Mouse (Mus musculus): ENCODE data around the gene Samd4b. TPM values are rescaled to one million over a fixed set of nuclear protein-coding genes. Genes with fewer than 3 reads are reported as not detected.
"Not testable (repeated sequence)": the region's sequence is repeated elsewhere in the genome, so short reads cannot be mapped to it uniquely, and the experiment has no call there.

The Samd4b gene
- polyA plus RNA-seq, 1 experiment = 11.4 TPM

- no peaks in the 10 kb centered on the region for H3K27me3 ChIP-seq (ENCODE audit: control insufficient read depth)
- no peak for TF ChIP-seq GATA1 (IDR thresholded peaks at IDR 0.05; ENCODE audit: low read length)
- no peak for TF ChIP-seq TAL1 (IDR thresholded peaks at IDR 0.05; ENCODE audit: low read length)
These were observed 21.3 kb upstream of the Samd4b start for GRCm38 (mm10) chr7:28619098-28619715.

GRCm38 (mm10) chr7:28605951-28606350, 8.0 kb upstream of the Samd4b start:
- TF ChIP-seq GATA1 (IDR thresholded peaks at IDR 0.05; ENCODE audit: low read length) (no peak), TAL1 (IDR thresholded peaks at IDR 0.05; ENCODE audit: low read length) (no peak)

More at GRCm38 (mm10) chr7:28619098-28619715, 21.3 kb upstream of the Samd4b start:
- no peaks in the 10 kb centered on the region for H3K4me1 ChIP-seq (ENCODE audit: control insufficient read depth)
- no peaks in the 10 kb centered on the region for H3K9me3 ChIP-seq (ENCODE audit: control insufficient read depth, low read length)
- no peak overlapping the region for H3K4me3 ChIP-seq (replicated peaks)
- H3K36me3 ChIP-seq (ENCODE audit: control insufficient read depth) = no peaks in the 10 kb centered on the region

GRCm38 (mm10) chr7:28603788-28604187, 5.8 kb upstream of the Samd4b start:
- H3K9me3 ChIP-seq (ENCODE audit: control insufficient read depth, low read length); H3K4me3 ChIP-seq (replicated peaks); H3K36me3 ChIP-seq (ENCODE audit: control insufficient read depth); H3K27me3 ChIP-seq (ENCODE audit: control insufficient read depth); H3K4me1 ChIP-seq (ENCODE audit: control insufficient read depth): not testable (repeated sequence)

More at GRCm38 (mm10) chr7:28605951-28606350, 8.0 kb upstream of the Samd4b start:
- Histone ChIP-seq H3K9me3 (ENCODE audit: control insufficient read depth, low read length) (no peaks in the 10 kb centered on the region), H3K4me1 (ENCODE audit: control insufficient read depth) (peaks cover 2% of the 10 kb centered on the region), H3K4me3 (replicated peaks) (no peak overlapping the region), H3K27me3 (ENCODE audit: control insufficient read depth) (no peaks in the 10 kb centered on the region), H3K36me3 (ENCODE audit: control insufficient read depth) (no peaks in the 10 kb centered on the region)

GRCm38 (mm10) chr7:28603136-28603535, 5.2 kb upstream of the Samd4b start:
- Histone ChIP-seq H3K9me3 (ENCODE audit: control insufficient read depth, low read length) (no peaks in the 10 kb centered on the region), H3K4me1 (ENCODE audit: control insufficient read depth) (peaks cover 14% of the 10 kb centered on the region), H3K27me3 (ENCODE audit: control insufficient read depth) (no peaks in the 10 kb centered on the region), H3K36me3 (ENCODE audit: control insufficient read depth) (no peaks in the 10 kb centered on the region), H3K4me3 (replicated peaks) (no peak overlapping the region)
- TF ChIP-seq GATA1 (IDR thresholded peaks at IDR 0.05; ENCODE audit: low read length) = no peak
- no peak for TF ChIP-seq TAL1 (IDR thresholded peaks at IDR 0.05; ENCODE audit: low read length)

GRCm38 (mm10) chr7:28601668-28602067, 3.7 kb upstream of the Samd4b start:
- Histone ChIP-seq H3K4me1 (ENCODE audit: control insufficient read depth) (peaks cover 23% of the 10 kb centered on the region), H3K4me3 (replicated peaks) (no peak overlapping the region), H3K9me3 (ENCODE audit: control insufficient read depth, low read length) (no peaks in the 10 kb centered on the region), H3K27me3 (ENCODE audit: control insufficient read depth) (no peaks in the 10 kb centered on the region), H3K36me3 (ENCODE audit: control insufficient read depth) (no peaks in the 10 kb centered on the region)
- no peak for TF ChIP-seq GATA1 (IDR thresholded peaks at IDR 0.05; ENCODE audit: low read length)
- no peak for TF ChIP-seq TAL1 (IDR thresholded peaks at IDR 0.05; ENCODE audit: low read length)

- H3K27me3 ChIP-seq (ENCODE audit: control insufficient read depth) = no peaks in the 10 kb centered on the region
- H3K4me1 ChIP-seq (ENCODE audit: control insufficient read depth) = peaks cover 29% of the 10 kb centered on the region
- peaks cover 5% of the 10 kb centered on the region for H3K36me3 ChIP-seq (ENCODE audit: control insufficient read depth)
- TF ChIP-seq TAL1 (IDR thresholded peaks at IDR 0.05; ENCODE audit: low read length) = no peak
- no peaks in the 10 kb centered on the region for H3K9me3 ChIP-seq (ENCODE audit: control insufficient read depth, low read length)
- no peak overlapping the region for H3K4me3 ChIP-seq (replicated peaks)
These were observed 3.1 kb upstream of the Samd4b start for GRCm38 (mm10) chr7:28601029-28601428.

GRCm38 (mm10) chr7:28598951-28599350, 1.0 kb upstream of the Samd4b start:
- Histone ChIP-seq H3K36me3 (ENCODE audit: control insufficient read depth) (peaks cover 26% of the 10 kb centered on the region), H3K27me3 (ENCODE audit: control insufficient read depth) (no peaks in the 10 kb centered on the region), H3K4me3 (replicated peaks) (no peak overlapping the region), H3K4me1 (ENCODE audit: control insufficient read depth) (peaks cover 49% of the 10 kb centered on the region), H3K9me3 (ENCODE audit: control insufficient read depth, low read length) (no peaks in the 10 kb centered on the region)
- TF ChIP-seq TAL1 (IDR thresholded peaks at IDR 0.05; ENCODE audit: low read length) (no peak), GATA1 (IDR thresholded peaks at IDR 0.05; ENCODE audit: low read length) (no peak)

GRCm38 (mm10) chr7:28597277-28597570, 720 bp downstream of the Samd4b start:
- peaks cover 67% of the 10 kb centered on the region for H3K4me1 ChIP-seq (ENCODE audit: control insufficient read depth)

GRCm38 (mm10) chr7:28596436-28597276, 1.3 kb downstream of the Samd4b start:
- no peaks in the 10 kb centered on the region for H3K9me3 ChIP-seq (ENCODE audit: control insufficient read depth, low read length)
- TF ChIP-seq TAL1 (IDR thresholded peaks at IDR 0.05; ENCODE audit: low read length) (no peak), GATA1 (IDR thresholded peaks at IDR 0.05; ENCODE audit: low read length) (no peak)
- H3K27me3 ChIP-seq (ENCODE audit: control insufficient read depth) = no peaks in the 10 kb centered on the region
- H3K36me3 ChIP-seq (ENCODE audit: control insufficient read depth) = peaks cover 48% of the 10 kb centered on the region
- peak overlapping the region; percentile 91 for H3K4me3 ChIP-seq (replicated peaks)
- H3K4me1 ChIP-seq (ENCODE audit: control insufficient read depth) = peaks cover 72% of the 10 kb centered on the region

More at GRCm38 (mm10) chr7:28597277-28597570, 720 bp downstream of the Samd4b start:
- Histone ChIP-seq H3K27me3 (ENCODE audit: control insufficient read depth) (no peaks in the 10 kb centered on the region), H3K4me3 (replicated peaks) (peak overlapping the region; percentile 91), H3K9me3 (ENCODE audit: control insufficient read depth, low read length) (no peaks in the 10 kb centered on the region), H3K36me3 (ENCODE audit: control insufficient read depth) (peaks cover 43% of the 10 kb centered on the region)
- TF ChIP-seq TAL1 (IDR thresholded peaks at IDR 0.05; ENCODE audit: low read length) (no peak), GATA1 (IDR thresholded peaks at IDR 0.05; ENCODE audit: low read length) (no peak)
